Mouse (Mus musculus) erythroblast, embryonic 14.5 days (primary cell): Measurements from ENCODE around the gene Nfe2l1.

Experiments
- GATA1 ChIP-seq: IDR thresholded peaks from 2 replicates; pipeline ENCODE4 v1.6.1; 2012; ENCODE audit warnings: low read length, inconsistent platforms, mixed read lengths
- TAL1 ChIP-seq: IDR thresholded peaks from 3 replicates; pipeline ENCODE4 v1.6.1; 2012; ENCODE audit warnings: low read length, inconsistent platforms, mixed read lengths

DNA sequence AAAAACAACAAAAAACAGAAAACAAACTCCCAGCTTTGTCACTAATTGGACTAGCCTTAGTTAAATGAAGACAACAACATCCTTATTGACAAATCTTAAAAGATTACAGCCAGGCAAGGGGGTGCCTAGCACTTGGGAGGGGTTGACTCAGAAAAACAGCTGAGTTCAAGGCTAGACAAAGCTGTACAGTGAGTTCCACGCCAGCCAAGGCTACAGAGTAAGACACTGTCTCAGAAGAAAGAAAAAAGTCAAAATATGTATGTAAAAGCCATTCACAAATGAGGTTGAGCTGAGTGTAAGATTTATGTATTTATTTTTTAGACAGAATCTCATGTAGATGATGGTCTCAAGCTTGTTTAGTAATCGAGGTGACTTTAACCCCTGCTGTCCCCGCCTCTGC, 10.1 kb upstream of the Nfe2l1 start:
- TF ChIP-seq GATA1 (no peak), TAL1 (no peak)
